Mouse (Mus musculus) heart, embryonic 14.5 days (tissue): ENCODE data around the gene Foxe3. TPM values are rescaled to one million over a fixed set of nuclear protein-coding genes. Genes with fewer than 3 reads are reported as not detected.

Experiments used
- ATAC-seq: fragments of 200-750 bp; cut with Nextera tagmentation; 2 replicates; pipeline ENCODE4 v1.8.0; 2017; ENCODE audit warnings: low read depth, moderate TSS enrichment; ENCODE audit not compliant: insufficient number of reproducible peaks, insufficient read depth, low FRiP score
- H3K27ac ChIP-seq, 2 experiments: fragments of 200-500 bp in 1 of 2; fragments of 300-500 bp in 1 of 2; sonication (generic) in 1 of 2; replicated peaks in 1 of 2; 2 replicates each; pipeline ENCODE4 v1.5.1; 2012 to 2014; ENCODE audit warnings: low read depth in 2 of 2, low read length in 2 of 2, control low read depth in 1 of 2, mild to moderate bottlenecking in 1 of 2, mixed read lengths in 1 of 2; ENCODE audit not compliant: control insufficient read depth in 1 of 2, insufficient read depth in 1 of 2
- H3K27me3 ChIP-seq: fragments of 300-500 bp; sonication (generic); 2 replicates; pipeline ENCODE4 v1.6.1; 2014; ENCODE audit warnings: mild to moderate bottlenecking, low read length, control low read depth; ENCODE audit not compliant: control insufficient read depth, insufficient read depth
- H3K36me3 ChIP-seq: fragments of 300-500 bp; sonication (generic); 2 replicates; pipeline ENCODE4 v1.6.1; 2014; ENCODE audit warnings: mild to moderate bottlenecking, control low read depth, low read length, mixed read lengths; ENCODE audit not compliant: control insufficient read depth, insufficient read depth
- H3K4me1 ChIP-seq, 2 experiments: fragments of 200-500 bp in 1 of 2; fragments of 300-500 bp in 1 of 2; sonication (generic) in 1 of 2; 2 replicates each; pipeline ENCODE4 v1.6.1; 2012 to 2014; ENCODE audit warnings: low read length in 2 of 2, control low read depth in 1 of 2, mixed read lengths in 1 of 2; ENCODE audit not compliant: control insufficient read depth in 2 of 2, insufficient read depth in 2 of 2
- H3K4me2 ChIP-seq: fragments of 300-500 bp; sonication (generic); 2 replicates; pipeline ENCODE4 v1.6.1; 2014; ENCODE audit warnings: mild to moderate bottlenecking, low read length
- H3K4me3 ChIP-seq, 2 experiments: fragments of 200-500 bp in 1 of 2; fragments of 300-500 bp in 1 of 2; sonication (generic) in 1 of 2; 2 replicates each; pipeline ENCODE4 v1.5.1; 2012 to 2014; ENCODE audit warnings: low read length in 2 of 2, mild to moderate bottlenecking in 2 of 2, control low read depth in 1 of 2, low read depth in 1 of 2, moderate library complexity in 1 of 2; ENCODE audit not compliant: control insufficient read depth in 1 of 2, insufficient read depth in 1 of 2
- H3K9ac ChIP-seq: fragments of 300-500 bp; sonication (generic); 2 replicates; pipeline ENCODE4 v1.6.1; 2014; ENCODE audit warnings: mild to moderate bottlenecking, low read length
- H3K9me3 ChIP-seq: fragments of 300-500 bp; sonication (generic); 2 replicates; pipeline ENCODE4 v1.6.1; 2016; ENCODE audit warnings: low read length, control low read depth; ENCODE audit not compliant: control insufficient read depth
- WGBS: fragments of 180-500 bp; shearing (Covaris S2); extraction: QIAGEN DNeasy Blood & Tissue Kit; methylation state at CpG from one replicate; pipeline ENCODE4 v1.1.7; 2014; 5-methylcytosine and 5-hydroxymethylcytosine counted together
- polyA plus RNA-seq: library from polyadenylated mRNA; unstranded; fragments of >200 nt; fragmentation: Nextera tagmentation; extraction: Ambion mirVana; gene quantifications from 2 replicates; pipeline ENCODE4 v1.2.1, GENCODE M21; 2014

The Foxe3 gene
- polyA plus RNA-seq, 1 experiment from 2014 or later: not detected

DNA sequence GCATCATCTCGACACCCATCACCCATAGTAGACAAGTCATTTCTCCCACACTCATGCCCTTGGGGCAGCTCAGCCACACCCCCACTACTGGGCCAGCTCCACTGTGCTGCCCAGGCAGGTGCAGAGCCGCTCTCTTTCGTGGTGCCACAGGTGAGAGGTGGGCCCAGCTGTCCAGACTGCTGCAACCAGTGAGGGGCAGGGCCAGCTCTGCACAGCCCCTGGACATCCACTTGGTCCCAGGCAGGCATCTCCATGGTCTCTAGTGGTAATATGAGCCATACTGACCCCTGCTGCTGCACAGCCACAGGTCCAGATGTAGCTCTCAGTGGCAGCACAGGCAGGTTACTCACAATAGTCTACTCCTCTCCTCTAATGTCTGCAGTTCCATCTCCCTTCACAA lies 27.4 kb upstream of the Foxe3 start:
- WGBS: 77% methylated on average over 3 of the region's 3 CpGs
- no peak overlapping the region for H3K4me3 ChIP-seq
- H3K9me3 ChIP-seq: no peaks in the 10 kb centered on the region
- no peaks in the 10 kb centered on the region for H3K4me1 ChIP-seq
- no peak overlapping the region for H3K27ac ChIP-seq
- ATAC-seq: no peak
- H3K9ac ChIP-seq: no peak overlapping the region
- H3K4me2 ChIP-seq: no peak overlapping the region
- peaks cover 19% of the 10 kb centered on the region for H3K27me3 ChIP-seq
- no peaks in the 10 kb centered on the region for H3K36me3 ChIP-seq

DNA sequence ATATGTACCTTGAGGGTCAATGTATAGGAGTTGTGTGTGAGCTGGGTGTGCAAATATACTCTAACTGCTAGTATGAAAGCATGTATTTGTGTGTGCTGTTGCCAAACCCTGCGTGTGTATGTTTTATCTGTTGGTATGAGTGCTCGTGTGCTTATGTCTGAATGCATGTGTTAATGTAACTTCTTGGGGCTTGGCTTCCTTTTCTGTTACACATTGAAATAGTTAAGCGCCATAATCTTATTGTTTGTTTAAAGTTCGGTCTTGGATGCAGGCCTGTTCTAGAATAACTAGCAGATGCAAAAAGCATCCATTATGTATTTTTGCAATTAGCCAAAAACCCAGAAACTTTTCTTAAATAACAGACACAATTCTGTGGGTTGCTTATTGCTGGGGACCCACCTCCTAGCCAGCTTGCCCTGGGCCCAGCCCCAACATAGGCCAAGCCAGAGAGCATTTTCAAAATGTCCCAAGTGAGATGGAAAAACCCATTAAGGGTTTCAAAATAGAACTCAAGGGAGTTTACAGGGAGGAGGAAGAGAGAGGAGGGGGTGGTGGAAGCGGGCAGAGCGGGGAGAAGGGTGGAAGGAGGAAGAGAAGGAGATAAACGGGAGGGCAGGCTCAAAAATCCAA lies 22.2 kb upstream of the Foxe3 start:
- H3K36me3 ChIP-seq: no peaks in the 10 kb centered on the region
- H3K4me2 ChIP-seq: no peak overlapping the region
- H3K9me3 ChIP-seq: no peaks in the 10 kb centered on the region
- no peak for ATAC-seq
- no peak overlapping the region for H3K4me3 ChIP-seq
- H3K27me3 ChIP-seq: peaks cover 47% of the 10 kb centered on the region
- H3K9ac ChIP-seq: no peak overlapping the region
- no peak overlapping the region for H3K27ac ChIP-seq
- 55% methylated on average over 7 of the region's 7 CpGs for WGBS
- H3K4me1 ChIP-seq: no peaks in the 10 kb centered on the region; a peak in 1 of 4 replicates

DNA sequence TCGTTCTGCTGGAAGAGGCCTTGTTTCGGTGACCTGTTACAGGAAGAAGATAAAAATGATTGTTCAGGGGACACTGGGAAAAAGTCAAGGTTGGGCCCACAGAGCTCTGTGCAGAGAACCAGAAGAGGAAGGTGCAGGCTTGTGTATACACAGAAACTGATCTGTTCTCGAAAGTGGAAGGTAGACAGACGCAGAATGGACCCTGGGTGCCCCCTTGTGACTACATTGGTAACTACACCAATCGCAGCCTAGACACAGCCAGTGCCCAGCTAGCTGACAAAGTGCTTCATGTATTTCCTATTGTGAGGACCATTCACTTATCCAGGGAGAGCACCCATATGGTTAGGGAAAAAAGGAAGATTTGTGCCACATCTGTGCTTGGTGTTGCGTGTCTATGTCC lies 21.6 kb upstream of the Foxe3 start:
- WGBS: 23% methylated on average over 6 of the region's 6 CpGs
- H3K9me3 ChIP-seq: no peaks in the 10 kb centered on the region
- H3K4me1 ChIP-seq: no peaks in the 10 kb centered on the region; a peak in 1 of 4 replicates
- no peak overlapping the region for H3K4me3 ChIP-seq
- no peak overlapping the region for H3K4me2 ChIP-seq
- no peak overlapping the region for H3K27ac ChIP-seq
- H3K36me3 ChIP-seq: no peaks in the 10 kb centered on the region
- peaks cover 47% of the 10 kb centered on the region for H3K27me3 ChIP-seq
- no peak overlapping the region for H3K9ac ChIP-seq
- no peak for ATAC-seq

DNA sequence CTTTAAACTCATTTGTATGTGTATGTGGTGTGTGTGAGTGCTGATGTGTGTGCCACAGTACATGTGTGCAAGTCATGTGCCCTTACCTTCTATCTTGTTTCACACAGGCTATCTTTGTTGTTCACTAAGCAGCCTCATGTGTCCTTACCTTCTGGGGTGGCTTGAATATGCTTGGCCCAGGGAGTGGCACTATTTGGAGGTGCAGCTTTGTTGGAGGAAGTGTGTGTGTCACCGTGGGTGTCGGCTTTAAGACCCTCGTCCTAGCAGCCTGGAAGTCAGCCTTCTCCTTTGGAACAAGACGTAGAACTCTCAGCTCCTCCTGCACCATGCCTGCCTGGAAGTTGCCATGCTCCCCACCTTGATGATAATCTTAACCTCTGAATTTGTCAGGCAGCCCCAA lies 20.6 kb upstream of the Foxe3 start:
- H3K27me3 ChIP-seq: peaks cover 47% of the 10 kb centered on the region

DNA sequence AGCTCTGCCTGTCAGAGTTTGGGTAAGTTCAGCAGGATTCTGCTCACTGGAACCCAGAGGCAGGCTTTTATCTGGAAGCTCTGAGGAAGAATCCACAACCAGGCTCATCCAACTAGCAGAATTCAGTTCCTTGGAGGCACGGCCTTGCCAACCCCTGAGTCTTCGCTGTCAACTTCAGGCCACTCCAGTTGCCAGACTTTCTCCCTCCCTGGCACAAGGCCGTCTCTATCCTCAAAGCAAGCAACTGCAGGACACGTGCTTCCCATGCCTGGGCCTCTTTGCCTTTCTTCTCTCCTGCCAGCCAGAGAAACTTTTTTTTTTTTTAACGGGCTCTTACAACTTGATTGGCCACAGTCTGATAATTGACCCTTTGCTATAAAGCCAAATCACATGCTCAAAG lies 19.2 kb upstream of the Foxe3 start:
- no peak overlapping the region for H3K27ac ChIP-seq
- no peak overlapping the region for H3K9ac ChIP-seq
- H3K9me3 ChIP-seq: no peaks in the 10 kb centered on the region
- no peaks in the 10 kb centered on the region; a peak in 1 of 4 replicates for H3K4me1 ChIP-seq
- H3K27me3 ChIP-seq: peaks cover 51% of the 10 kb centered on the region
- no peak overlapping the region for H3K4me3 ChIP-seq
- H3K4me2 ChIP-seq: no peak overlapping the region
- H3K36me3 ChIP-seq: no peaks in the 10 kb centered on the region
- ATAC-seq: no peak
- 38% methylated on average over 5 of the region's 5 CpGs for WGBS

More for the DNA sequence above, 20.6 kb upstream of the Foxe3 start:
- Histone ChIP-seq H3K27ac (no peak overlapping the region), H3K4me2 (no peak overlapping the region), H3K4me3 (no peak overlapping the region), H3K36me3 (no peaks in the 10 kb centered on the region), H3K9me3 (no peaks in the 10 kb centered on the region), H3K9ac (no peak overlapping the region), H3K4me1 (no peaks in the 10 kb centered on the region; a peak in 1 of 4 replicates)
- ATAC-seq: no peak
- WGBS: 83% methylated on average over 4 of the region's 4 CpGs

DNA sequence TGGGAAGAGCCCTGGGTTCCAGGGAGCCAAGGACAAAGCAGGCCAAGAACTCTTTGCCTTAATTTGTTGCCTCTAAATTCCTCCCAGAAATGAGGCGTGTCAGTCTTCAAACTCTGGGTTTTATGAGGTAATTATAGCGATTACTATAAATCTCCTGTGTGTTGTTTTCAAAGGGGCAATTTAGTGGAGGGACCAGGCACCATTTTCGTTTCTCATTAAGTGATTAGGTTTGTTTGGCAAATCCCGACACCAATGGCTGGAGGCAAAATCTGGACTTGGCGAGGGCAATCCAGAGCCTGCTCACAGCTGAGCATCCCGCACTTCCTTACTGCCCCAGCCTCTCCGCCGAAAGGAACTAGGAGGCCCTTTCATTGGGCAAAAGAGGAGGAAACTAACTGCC lies 16.8 kb upstream of the Foxe3 start:
- H3K9me3 ChIP-seq: no peaks in the 10 kb centered on the region
- H3K4me1 ChIP-seq: no peaks in the 10 kb centered on the region; a peak in 1 of 4 replicates
- no peak overlapping the region for H3K27ac ChIP-seq
- H3K36me3 ChIP-seq: no peaks in the 10 kb centered on the region
- no peak overlapping the region for H3K9ac ChIP-seq
- no peak for ATAC-seq
- WGBS: 68% methylated on average over 8 of the region's 8 CpGs
- H3K4me2 ChIP-seq: no peak overlapping the region
- peaks cover 43% of the 10 kb centered on the region for H3K27me3 ChIP-seq
- no peak overlapping the region for H3K4me3 ChIP-seq

DNA sequence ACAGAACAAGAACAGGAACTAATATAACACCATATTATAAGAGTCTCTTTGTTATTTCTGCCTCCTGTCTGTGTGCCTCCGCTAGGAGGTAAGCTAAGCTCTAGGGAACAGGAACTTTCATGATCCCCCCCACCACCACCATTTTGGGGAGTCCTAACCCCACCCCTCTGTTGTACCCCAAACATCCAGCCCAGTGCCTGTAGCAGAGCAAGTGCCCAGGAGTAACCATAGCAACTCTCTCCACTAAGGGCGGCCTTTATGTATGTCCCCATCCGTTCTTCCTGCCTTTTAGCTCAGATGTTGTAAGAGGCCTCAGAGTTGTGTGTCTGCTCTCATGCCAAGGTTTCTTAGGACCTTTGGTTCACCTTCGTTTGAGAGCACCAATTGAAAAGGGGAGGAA lies 16.3 kb upstream of the Foxe3 start:
- Histone ChIP-seq H3K9ac (no peak overlapping the region), H3K27ac (no peak overlapping the region), H3K36me3 (no peaks in the 10 kb centered on the region), H3K9me3 (no peaks in the 10 kb centered on the region), H3K4me3 (no peak overlapping the region), H3K4me2 (no peak overlapping the region), H3K4me1 (no peaks in the 10 kb centered on the region; a peak in 1 of 4 replicates), H3K27me3 (peaks cover 41% of the 10 kb centered on the region)
- WGBS: 61% methylated on average over 4 of the region's 4 CpGs
- no peak for ATAC-seq

DNA sequence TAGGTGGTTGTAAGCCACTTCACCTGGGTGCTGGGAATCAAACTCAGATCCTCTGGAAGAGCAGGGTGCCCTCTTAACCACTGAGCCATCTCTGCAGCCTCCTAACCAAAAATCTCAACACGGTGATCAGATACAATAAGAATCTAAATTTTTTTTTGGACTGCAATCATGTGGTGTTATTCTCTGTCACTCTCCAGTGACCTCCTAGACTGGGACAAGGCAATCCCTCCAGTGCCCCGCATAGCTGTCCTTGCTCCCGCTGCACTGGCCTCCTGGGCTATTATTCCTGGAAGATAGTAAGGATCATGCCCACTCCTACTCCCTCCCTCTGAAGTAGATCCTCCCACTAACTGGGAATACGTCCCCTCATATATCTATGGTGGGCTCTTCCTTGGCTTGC lies 15.5 kb upstream of the Foxe3 start:
- Histone ChIP-seq H3K9me3 (no peaks in the 10 kb centered on the region), H3K4me3 (no peak overlapping the region), H3K27me3 (peaks cover 33% of the 10 kb centered on the region), H3K36me3 (no peaks in the 10 kb centered on the region), H3K4me1 (no peaks in the 10 kb centered on the region; a peak in 1 of 4 replicates), H3K4me2 (no peak overlapping the region), H3K9ac (no peak overlapping the region), H3K27ac (no peak overlapping the region)
- 70% methylated on average over 4 of the region's 4 CpGs for WGBS
- no peak for ATAC-seq
